Mouse (Mus musculus) splenic B cell, adult 2 months (primary cell): ENCODE measurements around the gene Lrrc74b.

Experiments
- DNase-seq: peaks from one replicate; pipeline ENCODE4 v3.0.0-alpha.2; 2011; ENCODE audit warnings: low read depth, low spot score
- H3K27me3 ChIP-seq: 2 replicates; pipeline ENCODE4 v1.6.1; 2012; ENCODE audit warnings: mild to moderate bottlenecking, low read length, moderate library complexity, mixed read lengths; ENCODE audit not compliant: control insufficient read depth, poor library complexity, insufficient read depth, severe bottlenecking
- H3K36me3 ChIP-seq: 2 replicates; pipeline ENCODE4 v1.6.1; 2012; ENCODE audit warnings: mild to moderate bottlenecking, low read length, moderate library complexity, mixed read lengths; ENCODE audit not compliant: control insufficient read depth, poor library complexity, insufficient read depth, severe bottlenecking

The Lrrc74b gene

GRCm38 (mm10) chr16:17496499-17497305 lies 64.3 kb downstream of the Lrrc74b start:
- H3K36me3 ChIP-seq: no peaks in the 10 kb centered on the region
- DNase-seq: no peak
- no peaks in the 10 kb centered on the region for H3K27me3 ChIP-seq
